Mouse (Mus musculus) ES-Bruce4 (cell line): ENCODE results near the gene Ank2.

ENCODE experiments used
- CTCF ChIP-seq: IDR thresholded peaks from one replicate; pipeline ENCODE4 v1.8.1; 2011; ENCODE audit warnings: low read depth, low read length
- EP300 ChIP-seq: IDR thresholded peaks from 2 replicates; pipeline ENCODE4 v1.6.1; 2011; ENCODE audit warnings: low read depth, low read length; ENCODE audit not compliant: insufficient read depth
- POLR2A ChIP-seq: IDR thresholded peaks from one replicate; pipeline ENCODE4 v1.8.1; 2011; ENCODE audit warnings: low read length; ENCODE audit not compliant: insufficient read depth

- TF ChIP-seq CTCF (no peak), POLR2A (no peak), EP300 (no peak)
Observed at GRCm38 (mm10) chr3:127428527-127428926, 70.6 kb downstream of the Ank2 start.
